In genomic region chr5:103426250-103426649, GRCm38 (mm10) we compare ENCODE assay signal across 8 mouse cellular contexts. TPM values are rescaled to one million over a fixed set of nuclear protein-coding genes. Genes with fewer than 3 reads are reported as not detected.
DNase-seq lines count a peak whose midpoint lies in the region; ATAC-seq and TF ChIP-seq lines count a peak whose summit lies in the region.

No protein-coding gene starts in this region.

- 15% methylated on average over 9 of the region's 9 CpGs for WGBS in forebrain, embryonic 11.5 days
- WGBS in kidney, embryonic 16.5 days = 15% methylated on average over 9 of the region's 9 CpGs

- peaks cover 4% of the 10 kb centered on the region for H3K4me1 ChIP-seq in forebrain, embryonic 11.5 days (replicated peaks; ENCODE audit: control insufficient read depth, insufficient read depth, low read length)
- peaks cover 41% of the 10 kb centered on the region for H3K4me1 ChIP-seq in kidney, embryonic 16.5 days (ENCODE audit: insufficient read depth, low read length)

- H3K27ac ChIP-seq in layer of hippocampus, adult 2 months = no peak overlapping the region
- H3K27ac ChIP-seq in forebrain, embryonic 11.5 days (ENCODE audit: low read depth, low read length) = no peak overlapping the region
- peak overlapping the region; percentile 94 for H3K27ac ChIP-seq in kidney, embryonic 16.5 days (ENCODE audit: low read length)

- no peaks in the 10 kb centered on the region for H3K36me3 ChIP-seq in forebrain, embryonic 11.5 days (ENCODE audit: control insufficient read depth, insufficient read depth, low read length)
- peaks cover 2% of the 10 kb centered on the region; the same call in 1 of the 2 replicates for H3K36me3 ChIP-seq in kidney, embryonic 16.5 days (ENCODE audit: insufficient read depth, low read length)
- H3K36me3 ChIP-seq in myocyte (ENCODE audit: control insufficient read depth, insufficient read depth) = no peaks in the 10 kb centered on the region

- no peak for TF ChIP-seq POLR2A in myocyte (IDR thresholded peaks at IDR 0.05; ENCODE audit: insufficient read length, low read depth)

- H3K4me3 ChIP-seq in layer of hippocampus, adult 2 months = peak overlapping the region; percentile 80
- H3K4me3 ChIP-seq in forebrain, embryonic 11.5 days (ENCODE audit: low read depth, low read length) = peak overlapping the region; percentile 91
- peak overlapping the region; percentile 85 for H3K4me3 ChIP-seq in kidney, embryonic 16.5 days (ENCODE audit: low read length)
- peak overlapping the region; percentile 29 for H3K4me3 ChIP-seq in myocyte

- H3K79me2 ChIP-seq in myocyte (ENCODE audit: control insufficient read depth, insufficient read depth) = no peaks in the 10 kb centered on the region

- no peaks in the 10 kb centered on the region for H3K27me3 ChIP-seq in forebrain, embryonic 11.5 days (ENCODE audit: control insufficient read depth, insufficient read depth, low read length)
- H3K27me3 ChIP-seq in kidney, embryonic 16.5 days (ENCODE audit: insufficient read depth, low read length) = 0 out of 2 replicates have a peak, but pooled peaks cover 2% of the 10 kb centered on the region
- no peaks in the 10 kb centered on the region for H3K27me3 ChIP-seq in myocyte (ENCODE audit: control insufficient read depth, insufficient read depth, insufficient read length)

- no peak for TF ChIP-seq CTCF in layer of hippocampus, adult 2 months (conservative IDR thresholded peaks at IDR 0.05)

- no peaks in the 10 kb centered on the region for H3K9me3 ChIP-seq in forebrain, embryonic 11.5 days (ENCODE audit: control insufficient read depth, low read length)
- no peaks in the 10 kb centered on the region for H3K9me3 ChIP-seq in kidney, embryonic 16.5 days (ENCODE audit: low read length)

- no peak for ATAC-seq in forebrain, embryonic 11.5 days (replicated peaks; ENCODE audit: low FRiP score)
- ATAC-seq in kidney, embryonic 16.5 days (ENCODE audit: low FRiP score, low TSS enrichment) = no peak

- no peak for DNase-seq in layer of hippocampus, adult 2 months (ENCODE audit: low spot score in 2 of 2)
- no peak for DNase-seq in layer of hippocampus, adult 9-11 months
- no peak for DNase-seq in forebrain, embryonic 11.5 days (ENCODE audit: low spot score)
- DNase-seq in left cerebral cortex, adult 11 months (ENCODE audit: low spot score) = no peak
- DNase-seq in testis, postnatal 14 days (ENCODE audit: low spot score) = no peak
- no peak for DNase-seq in right cerebral cortex, postnatal 14 days

- peak overlapping the region; percentile 76 for H3K4me2 ChIP-seq in forebrain, embryonic 11.5 days (ENCODE audit: low read depth, low read length, severe bottlenecking)
- peak overlapping the region; percentile 85 for H3K4me2 ChIP-seq in kidney, embryonic 16.5 days (replicated peaks; ENCODE audit: low read depth, low read length)
- peak overlapping the region; percentile 86 for H3K4me2 ChIP-seq in myocyte (ENCODE audit: low read depth)

- H3K9ac ChIP-seq in forebrain, embryonic 11.5 days (ENCODE audit: low read length) = peak overlapping the region; percentile 85
- H3K9ac ChIP-seq in kidney, embryonic 16.5 days (replicated peaks; ENCODE audit: low read length) = peak overlapping the region; percentile 94

- H3ac ChIP-seq in myocyte (ENCODE audit: control insufficient read depth, insufficient read length) = no peak overlapping the region

TF ChIP-seq in myocyte, 11 proteins besides CTCF, POLR2A, EP300 and RAD21:
- no peak for TF ChIP-seq POLR2AphosphoS2 (IDR thresholded peaks at IDR 0.05; ENCODE audit: insufficient read length, low read depth)
- no peak for TF ChIP-seq TCF12 (IDR thresholded peaks at IDR 0.05; ENCODE audit: insufficient read depth, poor library complexity, severe bottlenecking)
- no peak for TF ChIP-seq MYOG (IDR thresholded peaks at IDR 0.05; ENCODE audit: control insufficient read depth in 1 of 3, insufficient read depth in 1 of 3, insufficient read length in 2 of 3, low read depth in 2 of 3)
- no peak for TF ChIP-seq MYOD1 (IDR thresholded peaks at IDR 0.05; ENCODE audit: control insufficient read depth in 1 of 3, insufficient read length in 2 of 3, low read depth in 2 of 3)
- TF ChIP-seq TCF3 (IDR thresholded peaks at IDR 0.05; ENCODE audit: insufficient read length, low read depth) = no peak
- no peak for TF ChIP-seq E2F4 (IDR thresholded peaks at IDR 0.05; ENCODE audit: insufficient read depth)
- no peak for TF ChIP-seq SRF (IDR thresholded peaks at IDR 0.05; ENCODE audit: control insufficient read depth, insufficient read length, low read depth)
- TF ChIP-seq REST (IDR thresholded peaks at IDR 0.05; ENCODE audit: insufficient read depth, insufficient read length) = no peak
- no peak for TF ChIP-seq CEBPB (IDR thresholded peaks at IDR 0.05; ENCODE audit: insufficient read depth, poor library complexity, severe bottlenecking)
- TF ChIP-seq MAX (IDR thresholded peaks at IDR 0.05; ENCODE audit: low read depth) = no peak
- TF ChIP-seq USF1 (IDR thresholded peaks at IDR 0.05; ENCODE audit: low read depth) = no peak

RNA-seq across cellular contexts. Expression of gene Ptpn13, which starts 1.3 kb away (rescaled TPM):
- 10 to 100 TPM in 1 of 2 experiments, 1 to 10 TPM in 1; 9.7 to 13.4 TPM for total RNA-seq in layer of hippocampus, adult 2 months (2021)
- polyA plus RNA-seq in forebrain, embryonic 11.5 days (2014; fragmentation: Nextera tagmentation; extraction: Ambion mirVana) = 17.4 and 20.3 TPM in 2 replicates
- polyA plus RNA-seq in kidney, embryonic 16.5 days (2015; fragmentation: Nextera tagmentation; extraction: Ambion mirVana) = 31.1 and 32.8 TPM in 2 replicates
- polyA plus RNA-seq in myocyte (2012; fragmentation: generic; extraction: Trizol) = 5.3 TPM

Comparison
In these comparisons a context has a peak if more than half of its experiments do, and no peak if none do; other contexts are left out.
1. H3K4me3 ChIP-seq: peak in every context shown above with its lines; median percentile 91 in forebrain, embryonic 11.5 days; 85 in kidney, embryonic 16.5 days; 80 in layer of hippocampus, adult 2 months; 29 in myocyte.